Mouse (Mus musculus): Measurements from ENCODE around the gene Invs. TPM values are rescaled to one million over a fixed set of nuclear protein-coding genes. Genes with fewer than 3 reads are reported as not detected.

Invs gene
- total and polyA plus RNA-seq, 3 experiments: 5.1 to 6.9 (median 5.7) TPM

DNA sequence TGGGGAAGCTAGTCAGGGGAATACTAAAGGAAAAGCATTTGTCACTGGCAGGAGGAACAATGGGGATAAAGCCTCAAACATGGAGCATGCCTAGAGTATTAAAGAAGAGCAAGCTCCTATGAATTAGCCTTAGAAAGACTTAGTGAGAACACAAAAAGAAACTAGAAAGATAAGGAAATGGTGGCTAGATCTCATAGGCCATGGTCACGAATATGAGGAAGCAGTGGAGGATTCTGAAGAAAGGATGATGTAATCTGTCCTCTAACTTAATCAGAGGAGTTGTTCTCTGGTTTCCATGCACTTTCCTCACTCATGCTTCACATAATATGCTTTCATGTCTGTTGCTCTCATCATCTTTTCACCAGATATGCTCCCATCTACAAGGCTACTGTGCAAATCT lies 42.5 kb downstream of the Invs start:
- DNase-seq (ENCODE audit: extremely low read depth): peak; percentile 32
- dilution Hi-C loops (cut with MboI; ENCODE audit: extremely low pct_ligation_motif_present, extremely low pct_unique_long_range_greater_than_20kb, low sequenced_read_pairs) (no loop called here), in situ Hi-C loops (cut with MboI; ENCODE audit: low pct_ligation_motif_present, low pct_unique_long_range_greater_than_20kb, low sequenced_read_pairs) (loop anchor here (10.0 kb wide), 1 partner anchor 97 kb away; no protein-coding TSS in a partner anchor)
- no peaks in the 10 kb centered on the region; the same call in 1 of the 2 replicates for H3K79me2 ChIP-seq (replicated peaks; ENCODE audit: control insufficient read depth, extremely low read depth, insufficient read depth, poor library complexity, severe bottlenecking)
- no peak overlapping the region for H3K27ac ChIP-seq (ENCODE audit: insufficient read depth, low read depth)
- 0 out of 2 replicates have a peak, but pooled peaks have one; percentile 9 for TF ChIP-seq JUN (IDR thresholded peaks at IDR 0.05; ENCODE audit: insufficient read depth, low read depth, low read length)
- no peak for TF ChIP-seq ZC3H11A (IDR thresholded peaks at IDR 0.05; ENCODE audit: low read depth, low read length)
- H3K4me2 ChIP-seq (ENCODE audit: insufficient read depth, low read depth, poor library complexity, severe bottlenecking): no peak overlapping the region
- peaks cover 4 to 27% of the 10 kb centered on the region in 2 experiments; a peak in 3 of 4 replicates for H3K4me1 ChIP-seq (ENCODE audit: control insufficient read depth in 1 of 2, insufficient read depth in 2 of 2)
- no peaks in the 10 kb centered on the region for H3K36me3 ChIP-seq (replicated peaks in 1 of 2; ENCODE audit: control insufficient read depth in 1 of 2, insufficient read depth in 1 of 2, low read length in 1 of 2)
- H3K27me3 ChIP-seq (replicated peaks): no peaks in the 10 kb centered on the region
- H3K9ac ChIP-seq (ENCODE audit: insufficient read depth, low read depth): no peak overlapping the region
- H3K9me3 ChIP-seq (replicated peaks; ENCODE audit: low read length): no peaks in the 10 kb centered on the region
- no peak overlapping the region for H3K4me3 ChIP-seq (replicated peaks in 1 of 3; ENCODE audit: low read depth in 2 of 3, low read length in 2 of 3, poor library complexity in 1 of 3)

DNA sequence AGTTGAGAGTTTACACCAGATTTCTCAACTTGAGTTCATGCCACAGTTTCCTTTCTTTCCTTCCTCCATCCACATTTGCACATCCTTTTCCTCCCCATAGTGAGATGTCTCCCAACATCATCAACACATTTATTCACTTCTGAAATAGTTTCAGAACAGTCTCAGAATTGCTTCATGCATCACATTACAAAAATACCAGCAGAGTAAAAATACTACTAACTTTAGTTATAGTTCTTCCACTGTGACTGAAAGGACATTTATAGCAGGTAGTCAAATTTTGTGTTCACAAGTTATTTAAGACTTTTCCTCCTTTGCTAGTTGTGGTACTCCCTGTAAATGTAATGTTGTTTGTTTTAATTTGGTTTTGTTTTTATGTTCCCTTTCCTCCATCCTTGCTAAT lies 47.6 kb downstream of the Invs start:
- Histone ChIP-seq H3K27me3 (replicated peaks) (no peaks in the 10 kb centered on the region), H3K9me3 (replicated peaks; ENCODE audit: low read length) (no peaks in the 10 kb centered on the region), H3K9ac (ENCODE audit: insufficient read depth, low read depth) (no peak overlapping the region), H3K27ac (ENCODE audit: insufficient read depth, low read depth) (no peak overlapping the region), H3K4me3 (replicated peaks in 1 of 3; ENCODE audit: low read depth in 2 of 3, low read length in 2 of 3, poor library complexity in 1 of 3) (no peak overlapping the region), H3K36me3 (replicated peaks in 1 of 2; ENCODE audit: control insufficient read depth in 1 of 2, insufficient read depth in 1 of 2, low read length in 1 of 2) (no peaks in the 10 kb centered on the region), H3K4me2 (ENCODE audit: insufficient read depth, low read depth, poor library complexity, severe bottlenecking) (no peak overlapping the region), H3K79me2 (replicated peaks; ENCODE audit: control insufficient read depth, extremely low read depth, insufficient read depth, poor library complexity, severe bottlenecking) (no peaks in the 10 kb centered on the region; the same call in 1 of the 2 replicates), H3K4me1 (ENCODE audit: control insufficient read depth in 1 of 2, insufficient read depth in 2 of 2) (peaks cover 1 to 17% of the 10 kb centered on the region in 2 experiments; a peak in 3 of 4 replicates)
- dilution Hi-C loops (cut with MboI; ENCODE audit: extremely low pct_ligation_motif_present, extremely low pct_unique_long_range_greater_than_20kb, low sequenced_read_pairs): no loop called here
- in situ Hi-C loops (cut with MboI; ENCODE audit: low pct_ligation_motif_present, low pct_unique_long_range_greater_than_20kb, low sequenced_read_pairs): loop anchor here (10.0 kb wide), 1 partner anchor 102 kb away; no protein-coding TSS in a partner anchor
- no peak for DNase-seq (ENCODE audit: extremely low read depth)
- TF ChIP-seq SMC3 (IDR thresholded peaks at IDR 0.05; ENCODE audit: low read depth, low read length): no peak
- peak; percentile 63; the same call in 1 of the 2 replicates for TF ChIP-seq MEF2A (IDR thresholded peaks at IDR 0.05; ENCODE audit: borderline replicate concordance, low read depth, low read length)

DNA sequence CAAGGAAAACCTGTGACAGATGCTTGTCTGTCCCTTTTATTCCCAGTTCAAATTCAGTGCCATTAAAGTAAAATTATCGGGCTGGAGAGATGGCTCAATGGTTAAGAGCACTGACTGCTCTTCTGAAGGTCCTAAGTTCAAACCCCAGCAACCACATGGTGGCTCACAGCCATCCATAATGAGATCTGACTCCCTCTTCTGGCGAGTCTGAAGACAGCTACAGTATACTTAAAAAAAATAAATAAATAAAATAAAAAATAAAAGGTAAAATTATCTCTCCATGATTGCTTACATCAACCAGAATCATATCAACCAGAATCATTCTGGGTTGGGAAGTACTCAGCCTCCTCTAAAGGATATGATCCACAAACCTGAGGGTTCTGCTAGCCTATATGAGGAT lies 48.5 kb downstream of the Invs start:
- TF ChIP-seq ZNF384 (IDR thresholded peaks at IDR 0.05; ENCODE audit: low read depth, low read length): peak; percentile 71
- no peak for TF ChIP-seq ETS1 (conservative IDR thresholded peaks at IDR 0.05; ENCODE audit: low read depth, low read length)
- TF ChIP-seq EP300 (IDR thresholded peaks at IDR 0.05; ENCODE audit: low read length): no peak
- no peak for TF ChIP-seq USF2 (conservative IDR thresholded peaks at IDR 0.05; ENCODE audit: low read depth, low read length)
- no peak for TF ChIP-seq JUN (IDR thresholded peaks at IDR 0.05; ENCODE audit: insufficient read depth, low read depth, low read length)
- no peak for TF ChIP-seq MAFK (IDR thresholded peaks at IDR 0.05; ENCODE audit: insufficient replicate concordance, low read length)
- TF ChIP-seq CHD1 (IDR thresholded peaks at IDR 0.05; ENCODE audit: low read depth, low read length): no peak
- no peak for TF ChIP-seq KAT2A (IDR thresholded peaks at IDR 0.05; ENCODE audit: insufficient replicate concordance, low read length)
- peak in 1 of 2 experiments; percentile 55; a peak in 2 of 4 replicates for TF ChIP-seq CTCF (conservative IDR thresholded peaks at IDR 0.05 in 1 of 2, IDR thresholded peaks at IDR 0.05 in 1 of 2; ENCODE audit: low read depth in 2 of 2, low read length in 2 of 2)
- no peak for TF ChIP-seq E2F4 (IDR thresholded peaks at IDR 0.05; ENCODE audit: insufficient replicate concordance, low read depth, low read length)
- no peak for TF ChIP-seq NRF1 (IDR thresholded peaks at IDR 0.05; ENCODE audit: low read depth, low read length)
- peak; percentile 12 for TF ChIP-seq RAD21 (IDR thresholded peaks at IDR 0.05; ENCODE audit: low read depth, low read length)
- no peak for TF ChIP-seq PAX5 (IDR thresholded peaks at IDR 0.05; ENCODE audit: low read length)
- no peak for TF ChIP-seq RCOR1 (conservative IDR thresholded peaks at IDR 0.05; ENCODE audit: low read depth, low read length)
- TF ChIP-seq JUND (conservative IDR thresholded peaks at IDR 0.05; ENCODE audit: low read depth, low read length): no peak
- no peak for TF ChIP-seq BHLHE40 (IDR thresholded peaks at IDR 0.05; ENCODE audit: low read depth, low read length)
- no peak for TF ChIP-seq UBTF (IDR thresholded peaks at IDR 0.05; ENCODE audit: low read depth, low read length)
- peak; percentile 21; the same call in 1 of the 2 replicates for TF ChIP-seq SMC3 (IDR thresholded peaks at IDR 0.05; ENCODE audit: low read depth, low read length)
- TF ChIP-seq IRF4 (IDR thresholded peaks at IDR 0.05; ENCODE audit: low read depth, low read length): no peak
- dilution Hi-C loops (cut with MboI; ENCODE audit: extremely low pct_ligation_motif_present, extremely low pct_unique_long_range_greater_than_20kb, low sequenced_read_pairs) (no loop called here), in situ Hi-C loops (cut with MboI; ENCODE audit: low pct_ligation_motif_present, low pct_unique_long_range_greater_than_20kb, low sequenced_read_pairs) (loop anchor here (10.0 kb wide), 1 partner anchor 103 kb away; no protein-coding TSS in a partner anchor)

More for the DNA sequence above, 48.5 kb downstream of the Invs start:
- Histone ChIP-seq H3K9ac (ENCODE audit: insufficient read depth, low read depth) (no peak overlapping the region), H3K4me3 (replicated peaks in 1 of 3; ENCODE audit: low read depth in 2 of 3, low read length in 2 of 3, poor library complexity in 1 of 3) (no peak overlapping the region), H3K27ac (ENCODE audit: insufficient read depth, low read depth) (no peak overlapping the region), H3K36me3 (replicated peaks in 1 of 2; ENCODE audit: control insufficient read depth in 1 of 2, insufficient read depth in 1 of 2, low read length in 1 of 2) (no peaks in the 10 kb centered on the region), H3K27me3 (replicated peaks) (no peaks in the 10 kb centered on the region), H3K4me1 (ENCODE audit: control insufficient read depth in 1 of 2, insufficient read depth in 2 of 2) (peaks cover 0 to 13% of the 10 kb centered on the region in 2 experiments; a peak in 2 of 4 replicates), H3K9me3 (replicated peaks; ENCODE audit: low read length) (no peaks in the 10 kb centered on the region), H3K4me2 (ENCODE audit: insufficient read depth, low read depth, poor library complexity, severe bottlenecking) (no peak overlapping the region), H3K79me2 (replicated peaks; ENCODE audit: control insufficient read depth, extremely low read depth, insufficient read depth, poor library complexity, severe bottlenecking) (no peaks in the 10 kb centered on the region)
- DNase-seq (ENCODE audit: extremely low read depth): no peak

All from CH12.LX (cell line).